Mouse (Mus musculus) hindbrain, embryonic 12.5 days (tissue): ENCODE data around the gene Pxdn. TPM values are rescaled to one million over a fixed set of nuclear protein-coding genes. Genes with fewer than 3 reads are reported as not detected.
A peak's percentile ranks its signal among the peaks of the same experiment; 100 is the strongest.

Experiments used
- ATAC-seq: fragments of 200-750 bp; cut with Nextera tagmentation; 2 replicates; pipeline ENCODE4 v1.8.0; 2017; ENCODE audit warnings: moderate TSS enrichment; ENCODE audit not compliant: low FRiP score
- H3K27ac ChIP-seq: fragments of 300-500 bp; sonication (generic); 2 replicates; pipeline ENCODE4 v1.5.1; 2016; ENCODE audit warnings: mild to moderate bottlenecking
- H3K27me3 ChIP-seq: fragments of 300-500 bp; sonication (generic); 2 replicates; pipeline ENCODE4 v1.6.1; 2016; ENCODE audit warnings: mild to moderate bottlenecking
- H3K36me3 ChIP-seq: fragments of 300-500 bp; sonication (generic); 2 replicates; pipeline ENCODE4 v1.6.1; 2016; ENCODE audit warnings: mild to moderate bottlenecking
- H3K4me1 ChIP-seq: fragments of 300-500 bp; sonication (generic); 2 replicates; pipeline ENCODE4 v1.6.1; 2016
- H3K4me2 ChIP-seq: fragments of 300-500 bp; sonication (generic); replicated peaks from 2 replicates; pipeline ENCODE4 v1.6.1; 2016; ENCODE audit warnings: mild to moderate bottlenecking
- H3K4me3 ChIP-seq: fragments of 300-500 bp; sonication (generic); 2 replicates; pipeline ENCODE4 v1.5.1; 2016; ENCODE audit warnings: mild to moderate bottlenecking
- H3K9ac ChIP-seq: fragments of 300-500 bp; sonication (generic); 2 replicates; pipeline ENCODE4 v1.6.1; 2016; ENCODE audit warnings: mild to moderate bottlenecking, moderate library complexity
- H3K9me3 ChIP-seq: fragments of 300-500 bp; sonication (generic); replicated peaks from 2 replicates; pipeline ENCODE4 v1.6.1; 2016; ENCODE audit warnings: mild to moderate bottlenecking
- WGBS: fragments of 180-500 bp; shearing (Covaris S2); methylation state at CpG from one replicate; pipeline ENCODE4 v1.1.7; 2016; 5-methylcytosine and 5-hydroxymethylcytosine counted together
- polyA plus RNA-seq: library from polyadenylated mRNA; unstranded; fragments of >200 nt; fragmentation: Nextera tagmentation; extraction: Ambion mirVana; gene quantifications from 2 replicates; pipeline ENCODE4 v1.2.1, GENCODE M21; 2016

Gene Pxdn
- polyA plus RNA-seq, 1 experiment from 2014 or later: 93.8 TPM

GRCm38 (mm10) chr12:30034681-30035080 lies 97.3 kb downstream of the Pxdn start:
- H3K9ac ChIP-seq: no peak overlapping the region
- H3K4me1 ChIP-seq: peaks cover 18% of the 10 kb centered on the region
- H3K36me3 ChIP-seq: no peaks in the 10 kb centered on the region
- H3K27me3 ChIP-seq: no peaks in the 10 kb centered on the region
- H3K9me3 ChIP-seq: no peaks in the 10 kb centered on the region
- H3K4me2 ChIP-seq: no peak overlapping the region
- no peak overlapping the region for H3K27ac ChIP-seq
- H3K4me3 ChIP-seq: no peak overlapping the region
- 87% methylated on average over 5 of the region's 5 CpGs for WGBS
- no peak for ATAC-seq

DNA sequence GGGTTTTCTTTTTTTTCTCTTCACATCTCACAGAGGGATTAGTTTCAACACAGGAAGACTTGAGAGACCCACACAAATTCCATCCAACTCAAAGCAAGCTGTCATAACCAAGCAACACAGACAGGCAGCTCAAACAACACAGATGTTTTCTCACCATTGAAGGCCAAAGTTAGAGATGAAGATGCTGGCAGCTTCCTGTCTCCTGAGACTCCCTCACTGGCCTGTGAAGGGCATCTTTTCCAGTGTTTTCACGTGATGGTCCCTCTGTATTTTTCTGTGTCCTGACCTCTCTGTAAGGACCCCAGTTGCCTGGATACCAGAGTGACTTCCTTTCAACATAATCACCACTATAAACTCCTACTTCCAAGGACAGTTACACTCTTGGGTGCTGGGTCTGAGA lies 98.0 kb downstream of the Pxdn start:
- no peaks in the 10 kb centered on the region for H3K36me3 ChIP-seq
- H3K9ac ChIP-seq: no peak overlapping the region
- H3K27me3 ChIP-seq: no peaks in the 10 kb centered on the region
- no peak for ATAC-seq
- peaks cover 18% of the 10 kb centered on the region for H3K4me1 ChIP-seq
- no peak overlapping the region for H3K4me3 ChIP-seq
- no peak overlapping the region for H3K27ac ChIP-seq
- H3K4me2 ChIP-seq: no peak overlapping the region
- H3K9me3 ChIP-seq: no peaks in the 10 kb centered on the region
- WGBS: 21% methylated on average over 1 of the region's 1 CpGs

DNA sequence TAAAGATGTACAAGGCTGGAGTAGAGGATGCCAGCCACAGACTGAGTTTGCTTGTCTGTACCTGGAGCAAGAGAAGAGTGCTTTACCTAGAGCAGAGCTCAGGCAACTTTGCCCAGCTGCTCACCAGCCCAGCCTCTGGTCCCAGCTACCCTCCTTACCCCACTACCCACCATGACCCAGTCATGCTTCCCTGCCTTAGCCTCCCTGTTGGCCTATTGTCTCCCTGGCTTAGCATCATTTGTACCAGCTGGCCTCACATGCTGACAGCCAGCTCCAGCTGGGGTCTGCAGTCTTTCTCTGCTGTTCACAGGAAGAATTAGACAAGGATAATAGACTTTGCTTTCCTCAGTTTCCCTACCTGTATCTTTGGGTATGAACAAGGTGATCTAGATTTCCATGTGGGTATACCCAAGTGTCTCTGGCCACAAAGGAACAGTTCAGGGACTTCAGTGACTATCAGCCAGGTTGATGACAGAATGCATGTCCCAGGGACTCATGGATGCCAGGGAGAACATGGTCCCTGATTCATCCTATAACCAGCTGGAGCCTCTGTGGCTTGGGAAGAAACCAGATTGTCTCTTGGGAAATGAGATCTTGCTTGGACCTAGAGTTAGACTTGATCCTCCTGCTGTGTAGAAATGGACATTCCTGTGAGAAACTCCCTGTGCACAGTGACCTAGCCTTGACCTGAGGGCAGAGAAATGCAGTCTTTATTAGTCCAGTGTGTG lies 98.6 kb downstream of the Pxdn start:
- no peak overlapping the region for H3K4me2 ChIP-seq
- peak overlapping the region; percentile 40; the same call in 1 of the 2 replicates for H3K27ac ChIP-seq
- H3K36me3 ChIP-seq: no peaks in the 10 kb centered on the region
- no peaks in the 10 kb centered on the region for H3K27me3 ChIP-seq
- ATAC-seq: no peak
- peaks cover 18% of the 10 kb centered on the region for H3K4me1 ChIP-seq
- no peak overlapping the region for H3K4me3 ChIP-seq
- H3K9ac ChIP-seq: no peak overlapping the region
- H3K9me3 ChIP-seq: no peaks in the 10 kb centered on the region

GRCm38 (mm10) chr12:30036569-30037055 lies 99.2 kb downstream of the Pxdn start:
- no peak overlapping the region for H3K4me3 ChIP-seq
- H3K9me3 ChIP-seq: no peaks in the 10 kb centered on the region
- ATAC-seq: peak; percentile 62
- peaks cover 18% of the 10 kb centered on the region for H3K4me1 ChIP-seq
- H3K9ac ChIP-seq: no peak overlapping the region
- 56% methylated on average over 4 of the region's 4 CpGs for WGBS
- H3K27me3 ChIP-seq: no peaks in the 10 kb centered on the region
- H3K4me2 ChIP-seq: no peak overlapping the region
- H3K36me3 ChIP-seq: no peaks in the 10 kb centered on the region
- H3K27ac ChIP-seq: peak overlapping the region; percentile 40; the same call in 1 of the 2 replicates

- Histone ChIP-seq H3K4me1 (peaks cover 18% of the 10 kb centered on the region), H3K36me3 (no peaks in the 10 kb centered on the region), H3K9ac (no peak overlapping the region), H3K27ac (no peak overlapping the region), H3K27me3 (no peaks in the 10 kb centered on the region), H3K4me2 (no peak overlapping the region), H3K4me3 (no peak overlapping the region), H3K9me3 (no peaks in the 10 kb centered on the region)
- ATAC-seq: no peak
- 48% methylated on average over 4 of the region's 4 CpGs for WGBS
Observed at GRCm38 (mm10) chr12:30039565-30039964, 102.2 kb downstream of the Pxdn start.

DNA sequence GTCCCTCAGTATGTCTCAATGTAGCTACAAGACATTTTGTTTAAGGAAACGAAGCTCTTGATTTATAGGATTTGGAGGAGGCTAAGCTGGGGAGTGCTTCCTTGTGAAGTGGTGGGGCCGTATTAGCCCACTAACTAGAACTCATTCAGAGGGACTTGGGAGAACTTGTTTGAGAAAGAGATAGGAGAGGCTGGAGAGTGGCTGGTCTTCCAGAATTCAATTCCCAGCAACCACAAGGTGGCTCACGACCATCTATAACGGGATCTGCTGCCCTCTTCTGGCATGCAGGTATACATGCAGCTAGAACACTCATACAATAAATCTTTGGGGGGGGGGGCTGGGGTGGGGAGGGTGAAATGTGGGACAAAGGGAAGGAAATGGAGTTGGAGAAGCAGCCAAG lies 102.7 kb downstream of the Pxdn start:
- Histone ChIP-seq H3K4me1 (peaks cover 18% of the 10 kb centered on the region), H3K4me2 (no peak overlapping the region), H3K9ac (no peak overlapping the region), H3K36me3 (no peaks in the 10 kb centered on the region), H3K9me3 (no peaks in the 10 kb centered on the region), H3K27me3 (no peaks in the 10 kb centered on the region), H3K4me3 (no peak overlapping the region), H3K27ac (no peak overlapping the region)
- no peak for ATAC-seq
- 30% methylated on average over 4 of the region's 4 CpGs for WGBS

DNA sequence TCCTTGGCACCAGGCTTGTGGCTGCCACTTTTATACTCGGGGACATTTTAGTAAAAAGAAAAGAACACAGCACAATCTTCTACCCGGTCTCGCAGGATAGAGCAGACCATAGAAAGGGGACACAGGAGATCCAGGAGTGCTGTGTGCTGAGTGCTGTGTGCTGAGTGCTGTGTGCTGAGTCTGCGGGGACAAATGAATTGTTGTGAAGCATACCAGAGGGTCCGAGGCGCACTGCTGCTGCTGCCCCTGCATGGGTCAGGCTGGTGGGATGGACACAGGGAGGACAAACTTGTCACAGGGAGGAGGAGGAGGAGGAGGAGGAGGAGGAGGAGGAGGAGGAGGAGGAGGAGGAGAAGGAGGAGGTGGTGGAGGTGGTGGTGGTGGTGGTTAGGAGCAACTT lies 111.4 kb downstream of the Pxdn start:
- Histone ChIP-seq H3K4me2 (no peak overlapping the region), H3K27me3 (0 out of 2 replicates have a peak, but pooled peaks cover 5% of the 10 kb centered on the region), H3K4me1 (no peaks in the 10 kb centered on the region), H3K9ac (no peak overlapping the region), H3K4me3 (no peak overlapping the region), H3K9me3 (no peaks in the 10 kb centered on the region), H3K36me3 (no peaks in the 10 kb centered on the region), H3K27ac (no peak overlapping the region)
- WGBS: 78% methylated on average over 4 of the region's 6 CpGs
- no peak for ATAC-seq

GRCm38 (mm10) chr12:30049818-30050217 lies 112.4 kb downstream of the Pxdn start:
- ATAC-seq: no peak

GRCm38 (mm10) chr12:30050235-30050634 lies 112.8 kb downstream of the Pxdn start:
- ATAC-seq: no peak
- Histone ChIP-seq H3K9ac (no peak overlapping the region), H3K4me1 (no peaks in the 10 kb centered on the region), H3K27me3 (0 out of 2 replicates have a peak, but pooled peaks cover 5% of the 10 kb centered on the region), H3K36me3 (no peaks in the 10 kb centered on the region), H3K27ac (no peak overlapping the region), H3K4me2 (no peak overlapping the region), H3K9me3 (no peaks in the 10 kb centered on the region), H3K4me3 (no peak overlapping the region)
- 20% methylated on average over 4 of the region's 4 CpGs for WGBS

More at GRCm38 (mm10) chr12:30049818-30050217, 112.4 kb downstream of the Pxdn start:
- H3K27me3 ChIP-seq: 0 out of 2 replicates have a peak, but pooled peaks cover 5% of the 10 kb centered on the region
- H3K4me3 ChIP-seq: no peak overlapping the region
- no peak overlapping the region for H3K9ac ChIP-seq
- no peak overlapping the region for H3K27ac ChIP-seq
- WGBS: 81% methylated on average over 9 of the region's 9 CpGs
- H3K36me3 ChIP-seq: no peaks in the 10 kb centered on the region
- no peak overlapping the region for H3K4me2 ChIP-seq
- H3K9me3 ChIP-seq: no peaks in the 10 kb centered on the region
- no peaks in the 10 kb centered on the region for H3K4me1 ChIP-seq

- H3K4me2 ChIP-seq: no peak overlapping the region
- H3K27me3 ChIP-seq: no peaks in the 10 kb centered on the region
- H3K9me3 ChIP-seq: no peaks in the 10 kb centered on the region
- H3K27ac ChIP-seq: no peak overlapping the region
- H3K9ac ChIP-seq: no peak overlapping the region
- H3K4me3 ChIP-seq: no peak overlapping the region
- no peaks in the 10 kb centered on the region for H3K36me3 ChIP-seq
- ATAC-seq: no peak
- H3K4me1 ChIP-seq: no peaks in the 10 kb centered on the region
- whole genome bisulfite sequencing: 89% methylated on average over 11 of the region's 11 CpGs
Observed at GRCm38 (mm10) chr12:30054761-30055540, 117.5 kb downstream of the Pxdn start.

DNA sequence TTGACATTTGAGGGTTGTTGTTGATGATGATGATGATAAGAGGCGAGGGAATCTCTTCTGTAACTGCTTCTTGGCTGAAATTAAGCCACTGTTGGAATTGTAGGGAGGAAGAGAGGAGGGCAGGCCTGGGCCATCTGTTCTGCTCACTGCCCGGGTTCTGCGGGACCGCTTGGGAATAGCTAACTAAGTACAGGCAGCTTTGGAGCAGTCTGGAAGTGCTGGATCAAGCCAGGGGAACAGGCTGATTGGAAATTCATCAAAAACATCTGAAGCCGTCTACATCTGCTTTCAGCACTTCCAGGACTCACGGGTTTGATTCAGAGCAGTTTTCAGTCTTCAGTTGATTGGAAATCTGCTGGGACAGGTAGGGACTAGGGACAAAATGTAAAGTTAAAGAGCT lies 120.6 kb downstream of the Pxdn start:
- no peak overlapping the region for H3K9ac ChIP-seq
- no peak overlapping the region for H3K4me3 ChIP-seq
- no peaks in the 10 kb centered on the region for H3K36me3 ChIP-seq
- 71% methylated on average over 6 of the region's 6 CpGs for WGBS
- no peaks in the 10 kb centered on the region for H3K27me3 ChIP-seq
- H3K4me2 ChIP-seq: no peak overlapping the region
- H3K4me1 ChIP-seq: no peaks in the 10 kb centered on the region
- H3K9me3 ChIP-seq: no peaks in the 10 kb centered on the region
- ATAC-seq: no peak
- no peak overlapping the region for H3K27ac ChIP-seq

DNA sequence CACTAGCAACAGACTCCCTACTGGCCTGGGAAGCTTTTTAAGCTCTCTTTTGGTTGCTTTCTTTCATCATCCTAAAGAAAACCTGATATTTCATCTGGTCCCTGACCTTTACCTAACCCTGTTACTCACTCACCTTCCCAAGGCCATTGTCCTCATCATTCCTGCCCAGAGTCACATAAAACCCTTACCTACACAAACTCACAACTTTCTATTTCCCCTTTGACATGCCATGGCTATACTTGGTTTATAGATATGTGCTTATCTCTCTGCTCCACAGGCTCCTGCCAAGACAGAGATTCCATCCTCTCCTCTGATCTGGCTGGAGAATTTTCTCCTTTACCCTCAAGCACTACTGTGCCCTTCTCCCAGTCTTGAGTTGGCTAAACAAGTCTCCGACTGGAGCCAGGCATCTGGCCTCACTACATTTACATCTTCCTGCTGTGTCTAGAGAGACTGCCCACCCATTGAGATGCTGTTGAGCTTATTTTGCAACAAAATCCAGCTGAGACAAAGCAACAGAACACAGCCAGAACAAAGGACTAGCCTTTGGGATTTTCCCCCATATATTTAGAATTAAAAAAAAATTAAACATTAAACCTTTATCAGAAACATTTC lies 124.2 kb downstream of the Pxdn start:
- Histone ChIP-seq H3K9ac (no peak overlapping the region), H3K36me3 (no peaks in the 10 kb centered on the region)
- WGBS: 11% methylated on average over 1 of the region's 1 CpGs

More for the DNA sequence above, 124.2 kb downstream of the Pxdn start:
- no peaks in the 10 kb centered on the region for H3K4me1 ChIP-seq
- H3K4me3 ChIP-seq: no peak overlapping the region
- no peak overlapping the region for H3K27ac ChIP-seq
- ATAC-seq: no peak
- no peaks in the 10 kb centered on the region for H3K9me3 ChIP-seq
- no peaks in the 10 kb centered on the region for H3K27me3 ChIP-seq
- no peak overlapping the region for H3K4me2 ChIP-seq
